Mouse (Mus musculus): ENCODE results near the gene Cdh15. TPM values are rescaled to one million over a fixed set of nuclear protein-coding genes. Genes with fewer than 3 reads are reported as not detected.

The Cdh15 gene
- polyA plus RNA-seq, 3 experiments from 2014 or later: 0.67 to 0.81 TPM; not detected in 1

DNA sequence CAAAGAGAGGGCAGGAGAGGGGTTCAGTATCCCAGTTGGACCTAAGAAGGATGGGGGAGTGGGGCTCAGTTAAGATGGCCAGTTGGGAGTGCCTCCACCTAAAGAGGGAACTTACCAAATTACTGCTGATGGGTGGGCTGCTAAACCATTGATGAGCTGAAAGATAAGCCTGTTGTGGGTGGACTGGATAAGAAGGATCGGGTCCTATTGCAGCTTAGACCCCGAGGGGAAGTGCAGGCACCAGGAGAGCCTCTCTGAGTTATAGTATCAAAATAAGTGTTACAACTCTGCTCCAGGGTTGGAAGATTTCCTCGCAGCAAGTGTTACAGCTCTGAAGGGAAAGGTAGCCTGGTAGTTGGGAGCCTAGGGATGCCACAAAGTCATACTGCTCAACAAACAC lies 3.6 kb upstream of the Cdh15 start:
- ATAC-seq: no peak

GRCm38 (mm10) chr8:122845662-122846061 lies 2.1 kb upstream of the Cdh15 start:
- no peak for ATAC-seq

DNA sequence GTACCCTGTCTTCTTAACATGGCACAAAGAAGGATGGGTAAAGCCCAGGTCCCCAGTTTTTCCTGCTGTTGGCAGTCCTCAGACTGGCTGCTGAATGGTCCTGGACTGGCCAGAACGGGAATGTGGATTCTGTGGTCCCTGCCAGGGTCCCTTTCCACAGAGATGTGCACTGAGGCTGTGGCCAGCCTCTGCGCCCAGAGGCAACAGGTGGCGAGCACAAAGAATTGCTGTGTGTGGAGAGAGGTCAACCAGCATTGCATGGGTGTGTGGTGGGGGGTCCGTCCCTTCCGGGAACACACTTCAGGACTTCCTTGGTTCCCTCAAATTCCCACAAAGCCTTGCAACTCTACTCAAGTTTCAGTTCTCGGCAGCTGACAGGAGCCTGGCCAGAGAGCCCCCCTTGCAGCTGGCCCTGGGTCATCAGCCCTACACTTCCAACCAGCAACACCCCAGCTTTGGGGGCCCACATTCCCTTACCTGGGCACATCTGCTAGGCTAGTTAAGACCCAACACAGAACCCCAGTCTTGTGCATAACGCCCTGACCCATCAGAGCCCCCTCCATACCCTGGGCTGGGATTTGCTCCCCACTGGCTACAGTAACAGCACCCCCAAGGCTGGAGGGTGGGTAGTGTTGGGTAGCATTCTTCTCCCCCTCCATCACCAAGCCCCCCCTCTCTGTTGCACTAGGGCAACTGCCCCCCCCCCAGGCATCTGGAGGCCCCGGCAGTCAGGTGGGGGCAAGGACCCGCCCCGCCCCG lies 1.6 kb downstream of the Cdh15 start:
- no peak for ATAC-seq

- ATAC-seq: no peak
Measured at GRCm38 (mm10) chr8:122850641-122851240, 3.0 kb downstream of the Cdh15 start.

- no peak for ATAC-seq
Measured at GRCm38 (mm10) chr8:122851692-122852545, 4.2 kb downstream of the Cdh15 start.

DNA sequence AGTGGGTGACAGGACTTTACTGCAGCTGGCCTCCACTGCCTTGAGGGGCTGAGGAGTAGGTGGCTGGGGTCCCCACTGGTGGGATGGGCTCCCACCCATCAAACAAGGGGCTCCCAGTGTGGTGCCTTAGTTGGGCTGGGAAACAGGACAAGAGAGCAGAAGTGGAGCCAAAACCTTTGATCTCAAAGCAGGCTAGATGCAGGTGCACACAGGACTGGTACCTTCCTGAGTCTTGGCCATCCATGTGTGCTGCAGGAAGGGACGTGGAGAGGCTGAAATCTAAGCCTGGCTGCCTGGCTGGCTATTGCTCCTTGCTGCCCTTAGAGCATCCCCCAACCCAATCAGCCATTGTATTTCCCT lies 4.8 kb downstream of the Cdh15 start:
- ATAC-seq: no peak

GRCm38 (mm10) chr8:122853340-122853771 lies 5.6 kb downstream of the Cdh15 start:
- ATAC-seq: no peak

DNA sequence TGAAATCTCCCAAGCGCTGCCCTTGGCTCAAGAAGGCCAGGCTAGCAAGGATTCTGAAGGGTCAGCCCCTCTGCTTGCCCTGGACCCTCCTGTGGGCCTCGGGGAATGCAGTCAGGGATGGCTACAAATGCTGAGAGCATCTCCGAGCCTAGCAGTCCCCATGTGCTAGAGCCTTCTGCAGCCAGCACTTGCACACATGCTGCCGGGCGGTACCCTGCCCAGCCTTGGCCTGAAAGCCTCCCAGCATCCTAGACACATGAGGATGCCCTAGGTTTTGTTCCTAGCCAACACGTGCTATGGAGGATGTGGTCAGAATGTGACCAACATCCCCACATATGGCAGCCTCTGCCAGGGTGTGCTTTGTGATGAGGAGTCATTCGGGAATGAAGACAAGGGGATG lies 6.6 kb downstream of the Cdh15 start:
- ATAC-seq: no peak

DNA sequence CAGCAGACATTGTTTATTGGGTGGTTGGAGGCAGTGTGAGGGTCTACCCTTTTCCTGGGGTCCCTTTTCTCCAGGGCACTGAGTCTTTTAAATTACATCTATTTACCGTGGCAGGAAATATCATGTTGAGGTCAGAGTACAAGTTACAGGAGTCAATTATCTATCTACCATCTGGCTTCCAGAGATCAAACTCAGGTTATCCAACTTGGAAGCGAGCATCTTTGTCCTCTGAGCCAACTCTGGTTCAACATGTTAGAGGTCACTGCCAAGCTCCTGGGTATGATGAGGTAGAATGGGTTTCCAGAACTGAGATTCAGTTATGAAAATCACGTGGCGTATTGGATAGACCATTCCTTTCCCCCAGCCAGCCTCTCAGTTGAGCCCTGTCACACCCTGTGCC lies 7.4 kb downstream of the Cdh15 start:
- no peak for ATAC-seq

DNA sequence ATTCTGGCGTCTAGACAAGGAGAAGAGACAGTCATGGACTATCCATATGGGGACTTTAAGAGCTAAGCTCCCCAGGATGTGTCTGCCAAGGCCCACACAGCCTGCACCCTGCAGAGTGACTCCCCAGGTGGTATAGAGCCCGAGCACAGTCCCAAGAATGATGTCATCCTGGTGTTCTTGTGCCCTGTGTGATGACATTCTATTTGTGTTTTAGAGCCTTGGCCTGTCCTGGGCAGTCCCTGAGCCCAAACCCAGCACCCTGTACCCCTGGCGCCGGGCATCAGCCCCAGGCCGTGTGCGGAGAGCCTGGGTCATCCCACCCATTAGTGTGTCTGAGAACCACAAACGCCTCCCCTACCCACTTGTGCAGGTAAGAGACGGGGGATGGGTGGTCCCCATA lies 8.5 kb downstream of the Cdh15 start:
- ATAC-seq: no peak

DNA sequence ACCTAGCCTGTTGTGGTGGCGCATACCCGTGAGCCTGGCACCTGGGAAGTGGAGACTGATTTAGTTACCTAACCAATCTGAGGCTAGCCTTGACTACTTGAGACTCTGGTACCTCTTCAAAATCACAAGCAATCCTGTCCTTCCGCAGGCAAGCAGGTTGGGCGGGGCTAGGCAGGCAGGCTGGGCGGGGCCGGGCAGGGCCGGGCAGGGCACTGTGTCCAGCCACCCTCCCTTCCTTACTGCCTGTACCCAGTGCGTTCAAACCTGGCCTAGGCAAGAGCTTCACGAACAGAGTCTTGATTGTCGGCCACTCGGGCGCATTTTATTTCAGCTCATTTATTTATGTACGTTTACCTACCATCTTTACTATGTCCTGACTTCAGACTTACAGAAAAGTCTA lies 12.1 kb downstream of the Cdh15 start:
- no peak for ATAC-seq

DNA sequence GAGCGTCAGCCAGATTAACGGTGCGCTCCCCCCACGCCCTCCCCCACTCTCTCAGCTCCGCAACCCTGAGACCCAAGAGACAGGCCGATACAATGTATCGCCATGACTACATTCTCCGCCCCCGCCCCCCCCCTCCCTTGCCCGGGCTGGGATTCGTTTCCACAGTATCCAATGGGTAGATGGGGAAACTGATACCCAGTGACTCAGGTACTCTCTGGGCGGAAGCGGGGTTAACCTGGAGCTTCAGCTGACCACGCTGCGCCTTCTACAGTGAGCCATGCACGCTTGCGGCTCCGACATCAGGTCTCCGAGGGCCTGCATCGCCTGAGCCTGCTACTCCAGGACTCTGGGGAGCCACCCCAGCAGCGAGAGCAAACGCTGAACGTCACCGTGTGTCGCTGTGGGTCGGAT lies 17.0 kb downstream of the Cdh15 start:
- ATAC-seq: peak; percentile 42

DNA sequence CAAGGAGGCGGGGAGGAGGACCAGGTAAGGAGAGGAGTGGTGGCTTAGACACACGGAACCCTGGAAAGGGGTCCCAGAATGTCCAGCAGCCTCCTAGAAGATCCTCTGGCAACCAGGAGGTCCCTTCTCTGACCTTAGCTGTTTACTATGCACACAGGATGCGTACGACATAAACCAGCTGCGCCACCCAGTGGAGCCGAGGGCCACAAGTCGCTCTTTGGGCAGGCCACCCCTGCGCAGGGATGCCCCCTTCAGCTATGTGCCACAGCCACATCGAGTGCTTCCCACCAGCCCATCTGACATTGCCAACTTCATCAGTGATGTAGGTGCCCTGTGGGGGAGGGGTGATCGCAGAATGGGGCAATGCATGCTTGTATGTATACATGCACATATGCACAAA lies 17.7 kb downstream of the Cdh15 start:
- ATAC-seq: peak; percentile 36

GRCm38 (mm10) chr8:122866231-122866630 lies 18.5 kb downstream of the Cdh15 start:
- peak; percentile 28 for ATAC-seq

GRCm38 (mm10) chr8:122867982-122868381 lies 20.2 kb downstream of the Cdh15 start:
- ATAC-seq: no peak

- ATAC-seq: peak; percentile 84
Measured at GRCm38 (mm10) chr8:122870377-122870863, 22.7 kb downstream of the Cdh15 start.

GRCm38 (mm10) chr8:122871663-122872062 lies 23.9 kb downstream of the Cdh15 start:
- ATAC-seq: no peak

- no peak for ATAC-seq
Measured at GRCm38 (mm10) chr8:122873171-122873570, 25.4 kb downstream of the Cdh15 start.

GRCm38 (mm10) chr8:122875186-122875585 lies 27.4 kb downstream of the Cdh15 start:
- ATAC-seq: no peak

DNA sequence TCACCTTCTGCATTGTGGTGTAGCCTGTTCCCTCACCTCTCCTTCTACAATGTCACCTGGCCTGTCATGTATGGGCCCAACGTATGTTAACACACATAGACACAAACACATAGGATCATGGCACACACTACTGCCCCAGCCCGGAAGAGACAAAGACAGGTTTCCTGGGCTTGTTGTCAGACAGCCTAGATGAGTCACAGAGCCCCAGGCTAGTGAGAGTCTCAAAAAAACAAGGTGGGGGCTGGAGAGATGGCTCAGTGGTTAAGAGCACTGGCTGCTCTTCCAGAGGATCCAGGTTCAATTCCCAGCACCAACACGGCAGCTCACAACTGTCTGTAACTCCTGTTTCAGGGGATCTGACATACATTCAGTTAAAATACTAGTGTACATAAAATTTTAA lies 30.5 kb downstream of the Cdh15 start:
- ATAC-seq: peak; percentile 48

- no peak for ATAC-seq
Measured at GRCm38 (mm10) chr8:122880302-122880701, 32.5 kb downstream of the Cdh15 start.

DNA sequence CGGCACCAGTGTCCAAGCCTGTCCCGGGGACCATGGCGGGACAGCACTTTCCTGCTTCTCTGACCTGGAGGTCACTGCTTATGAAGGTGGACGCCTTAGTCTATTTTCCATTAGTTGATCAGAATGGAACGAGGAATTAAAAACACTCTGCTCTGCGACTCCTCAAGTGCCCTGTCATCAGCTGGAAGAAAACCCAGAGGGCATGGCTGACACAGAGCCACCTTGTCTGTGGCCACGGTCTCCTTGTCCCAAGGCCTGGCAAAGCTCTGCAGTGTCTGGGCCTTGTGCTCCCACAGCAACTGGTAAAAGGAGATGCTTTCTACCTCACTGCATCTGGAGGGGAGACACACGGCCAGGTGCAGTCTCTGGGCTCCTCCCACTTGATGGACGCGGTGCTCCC lies 35.9 kb downstream of the Cdh15 start:
- ATAC-seq: no peak

GRCm38 (mm10) chr8:122891440-122891839 lies 43.7 kb downstream of the Cdh15 start:
- no peak for ATAC-seq

Data from inflammation-experienced regulatory T-cells, adult 6 months (primary cell).